Mouse (Mus musculus) heart, embryonic 13.5 days (tissue): Measurements from ENCODE around the gene Mpp6. TPM values are rescaled to one million over a fixed set of nuclear protein-coding genes. Genes with fewer than 3 reads are reported as not detected.

ENCODE experiments used
- ATAC-seq: fragments of 200-750 bp; cut with Nextera tagmentation; 2 replicates; pipeline ENCODE4 v1.8.0; 2017; ENCODE audit warnings: moderate TSS enrichment; ENCODE audit not compliant: insufficient number of reproducible peaks, low FRiP score, low TSS enrichment; ENCODE audit errors: extremely low read depth
- H3K27ac ChIP-seq: fragments of 300-500 bp; sonication (generic); replicated peaks from 2 replicates; pipeline ENCODE4 v1.5.1; 2015; ENCODE audit warnings: moderate library complexity, mild to moderate bottlenecking, inconsistent platforms
- H3K27me3 ChIP-seq: fragments of 300-500 bp; sonication (generic); replicated peaks from 2 replicates; pipeline ENCODE4 v1.6.1; 2015; ENCODE audit warnings: mild to moderate bottlenecking, inconsistent platforms
- H3K36me3 ChIP-seq: fragments of 300-500 bp; sonication (generic); 2 replicates; pipeline ENCODE4 v1.6.1; 2015; ENCODE audit warnings: mild to moderate bottlenecking, inconsistent platforms
- H3K4me1 ChIP-seq: fragments of 300-500 bp; sonication (generic); 2 replicates; pipeline ENCODE4 v1.6.1; 2015; ENCODE audit warnings: inconsistent platforms
- H3K4me2 ChIP-seq: fragments of 300-500 bp; sonication (generic); 2 replicates; pipeline ENCODE4 v1.6.1; 2015; ENCODE audit warnings: inconsistent platforms, mild to moderate bottlenecking, moderate library complexity
- H3K4me3 ChIP-seq: fragments of 300-500 bp; sonication (generic); 2 replicates; pipeline ENCODE4 v1.5.1; 2015; ENCODE audit warnings: moderate library complexity, mild to moderate bottlenecking, inconsistent platforms
- H3K9ac ChIP-seq: fragments of 300-500 bp; sonication (generic); 2 replicates; pipeline ENCODE4 v1.6.1; 2015; ENCODE audit warnings: inconsistent platforms, mild to moderate bottlenecking, moderate library complexity
- H3K9me3 ChIP-seq: fragments of 300-500 bp; sonication (generic); 2 replicates; pipeline ENCODE4 v1.6.1; 2016; ENCODE audit warnings: inconsistent platforms
- WGBS: fragments of 180-500 bp; shearing (Covaris S2); methylation state at CpG from one replicate; pipeline ENCODE4 v1.1.7; 2015; ENCODE audit warnings: mixed read lengths; 5-methylcytosine and 5-hydroxymethylcytosine counted together
- polyA plus RNA-seq: library from polyadenylated mRNA; unstranded; fragments of >200 nt; fragmentation: Nextera tagmentation; extraction: Ambion mirVana; gene quantifications from 2 replicates; pipeline ENCODE4 v1.2.1, GENCODE M21; 2015

Mpp6 gene
- polyA plus RNA-seq, 1 experiment from 2014 or later = 56.9 TPM

GRCm38 (mm10) chr6:50110379-50110941, 419 bp downstream of the Mpp6 start:
- H3K4me3 ChIP-seq = peak overlapping the region; percentile 88
- no peaks in the 10 kb centered on the region for H3K36me3 ChIP-seq
- H3K27ac ChIP-seq = peak overlapping the region; percentile 82
- ATAC-seq = peak; percentile 52; the same call in 1 of the 2 replicates
- no peaks in the 10 kb centered on the region for H3K9me3 ChIP-seq
- H3K9ac ChIP-seq = peak overlapping the region; percentile 94
- WGBS = 0% methylated on average over 39 of the region's 72 CpGs
- peaks cover 22% of the 10 kb centered on the region for H3K4me1 ChIP-seq
- H3K4me2 ChIP-seq = peak overlapping the region; percentile 88
- H3K27me3 ChIP-seq = peaks cover 7% of the 10 kb centered on the region

- ATAC-seq = no peak
- H3K4me2 ChIP-seq = peak overlapping the region; percentile 88
- no peaks in the 10 kb centered on the region for H3K36me3 ChIP-seq
- peaks cover 26% of the 10 kb centered on the region for H3K4me1 ChIP-seq
- WGBS = 9% methylated on average over 6 of the region's 6 CpGs
- H3K9ac ChIP-seq = peak overlapping the region; percentile 94
- H3K4me3 ChIP-seq = peak overlapping the region; percentile 88
- H3K27ac ChIP-seq = peak overlapping the region; percentile 82
- no peaks in the 10 kb centered on the region for H3K9me3 ChIP-seq
- H3K27me3 ChIP-seq = peaks cover 7% of the 10 kb centered on the region
Measured at GRCm38 (mm10) chr6:50111111-50111655, 1.1 kb downstream of the Mpp6 start.

- Histone ChIP-seq H3K9me3 (no peaks in the 10 kb centered on the region), H3K27ac (peak overlapping the region; percentile 40; the same call in 1 of the 2 replicates)
- peak; percentile 38; the same call in 1 of the 2 replicates for ATAC-seq
Measured at GRCm38 (mm10) chr6:50112775-50113174, 2.7 kb downstream of the Mpp6 start.

GRCm38 (mm10) chr6:50114280-50114679, 4.2 kb downstream of the Mpp6 start:
- Histone ChIP-seq H3K4me3 (no peak overlapping the region), H3K27me3 (no peaks in the 10 kb centered on the region), H3K27ac (no peak overlapping the region), H3K9me3 (no peaks in the 10 kb centered on the region), H3K9ac (no peak overlapping the region), H3K36me3 (no peaks in the 10 kb centered on the region), H3K4me1 (peaks cover 28% of the 10 kb centered on the region), H3K4me2 (no peak overlapping the region)
- WGBS = 74% methylated on average over 6 of the region's 6 CpGs
- ATAC-seq = no peak

More at GRCm38 (mm10) chr6:50112775-50113174, 2.7 kb downstream of the Mpp6 start:
- H3K36me3 ChIP-seq = no peaks in the 10 kb centered on the region
- H3K4me2 ChIP-seq = peak overlapping the region; percentile 51
- peaks cover 34% of the 10 kb centered on the region for H3K4me1 ChIP-seq
- peak overlapping the region; percentile 44; the same call in 1 of the 2 replicates for H3K9ac ChIP-seq
- peaks cover 7% of the 10 kb centered on the region for H3K27me3 ChIP-seq
- 0 out of 2 replicates have a peak overlapping the region, but pooled peaks have one; percentile 0 for H3K4me3 ChIP-seq
- WGBS = under 1% methylated on average over 8 of the region's 8 CpGs

- no peak overlapping the region for H3K9ac ChIP-seq
- peaks cover 8% of the 10 kb centered on the region; the same call in 1 of the 2 replicates for H3K36me3 ChIP-seq
- 78% methylated on average over 1 of the region's 1 CpGs for WGBS
- H3K4me3 ChIP-seq = no peak overlapping the region
- H3K27me3 ChIP-seq = no peaks in the 10 kb centered on the region
- peaks cover 6% of the 10 kb centered on the region; the same call in 1 of the 2 replicates for H3K9me3 ChIP-seq
- peaks cover 19% of the 10 kb centered on the region for H3K4me1 ChIP-seq
- ATAC-seq = no peak
- no peak overlapping the region for H3K4me2 ChIP-seq
- no peak overlapping the region for H3K27ac ChIP-seq
Measured at GRCm38 (mm10) chr6:50120931-50121330, 10.9 kb downstream of the Mpp6 start.

- no peak for ATAC-seq
- peaks cover 21% of the 10 kb centered on the region for H3K36me3 ChIP-seq
- H3K9ac ChIP-seq = no peak overlapping the region
- H3K9me3 ChIP-seq = peaks cover 9% of the 10 kb centered on the region; the same call in 1 of the 2 replicates
- H3K4me3 ChIP-seq = no peak overlapping the region
- peaks cover 9% of the 10 kb centered on the region for H3K4me1 ChIP-seq
- WGBS = 90% methylated on average over 4 of the region's 4 CpGs
- H3K27ac ChIP-seq = no peak overlapping the region
- H3K27me3 ChIP-seq = no peaks in the 10 kb centered on the region
- H3K4me2 ChIP-seq = no peak overlapping the region
Measured at GRCm38 (mm10) chr6:50122835-50123234, 12.8 kb downstream of the Mpp6 start.

- Histone ChIP-seq H3K9ac (no peak overlapping the region), H3K4me2 (no peak overlapping the region), H3K36me3 (peaks cover 22% of the 10 kb centered on the region), H3K4me3 (no peak overlapping the region), H3K4me1 (peaks cover 9% of the 10 kb centered on the region), H3K9me3 (peaks cover 9% of the 10 kb centered on the region; the same call in 1 of the 2 replicates), H3K27me3 (no peaks in the 10 kb centered on the region), H3K27ac (no peak overlapping the region)
- ATAC-seq = no peak
- WGBS = 78% methylated on average over 2 of the region's 2 CpGs
Measured at GRCm38 (mm10) chr6:50124197-50124596, 14.2 kb downstream of the Mpp6 start.

- 87% methylated on average over 2 of the region's 2 CpGs for WGBS
- ATAC-seq = no peak
- H3K4me1 ChIP-seq = peaks cover 4% of the 10 kb centered on the region
Measured at GRCm38 (mm10) chr6:50126331-50126730, 16.3 kb downstream of the Mpp6 start.

GRCm38 (mm10) chr6:50127536-50127935, 17.5 kb downstream of the Mpp6 start:
- Histone ChIP-seq H3K4me3 (no peak overlapping the region), H3K4me2 (no peak overlapping the region), H3K27me3 (no peaks in the 10 kb centered on the region), H3K4me1 (peaks cover 4% of the 10 kb centered on the region), H3K9me3 (0 out of 2 replicates have a peak, but pooled peaks cover 3% of the 10 kb centered on the region), H3K27ac (no peak overlapping the region), H3K9ac (no peak overlapping the region), H3K36me3 (peaks cover 32% of the 10 kb centered on the region)
- no peak for ATAC-seq
- WGBS = 94% methylated on average over 6 of the region's 6 CpGs

More at GRCm38 (mm10) chr6:50126331-50126730, 16.3 kb downstream of the Mpp6 start:
- Histone ChIP-seq H3K4me3 (no peak overlapping the region), H3K9ac (no peak overlapping the region), H3K27ac (no peak overlapping the region), H3K36me3 (peaks cover 32% of the 10 kb centered on the region), H3K4me2 (no peak overlapping the region), H3K27me3 (no peaks in the 10 kb centered on the region), H3K9me3 (peaks cover 9% of the 10 kb centered on the region; the same call in 1 of the 2 replicates)

- Histone ChIP-seq H3K4me1 (peaks cover 17% of the 10 kb centered on the region), H3K9me3 (no peaks in the 10 kb centered on the region), H3K9ac (no peak overlapping the region), H3K27me3 (no peaks in the 10 kb centered on the region), H3K4me3 (no peak overlapping the region), H3K36me3 (no peaks in the 10 kb centered on the region), H3K4me2 (no peak overlapping the region), H3K27ac (no peak overlapping the region)
- 82% methylated on average over 3 of the region's 3 CpGs for WGBS
- ATAC-seq = no peak
Measured at GRCm38 (mm10) chr6:50137651-50138050, 27.6 kb downstream of the Mpp6 start.

- 83% methylated on average over 3 of the region's 3 CpGs for WGBS
- Histone ChIP-seq H3K4me3 (no peak overlapping the region), H3K27me3 (no peaks in the 10 kb centered on the region), H3K4me1 (peaks cover 17% of the 10 kb centered on the region), H3K27ac (no peak overlapping the region), H3K4me2 (no peak overlapping the region), H3K9me3 (no peaks in the 10 kb centered on the region), H3K36me3 (no peaks in the 10 kb centered on the region), H3K9ac (no peak overlapping the region)
- ATAC-seq = no peak
Measured at GRCm38 (mm10) chr6:50139526-50139925, 29.5 kb downstream of the Mpp6 start.

- no peaks in the 10 kb centered on the region for H3K9me3 ChIP-seq
- no peak overlapping the region for H3K9ac ChIP-seq
- no peak for ATAC-seq
- no peak overlapping the region for H3K27ac ChIP-seq
- H3K36me3 ChIP-seq = peaks cover 19% of the 10 kb centered on the region
- no peak overlapping the region for H3K4me2 ChIP-seq
- no peaks in the 10 kb centered on the region for H3K27me3 ChIP-seq
- H3K4me3 ChIP-seq = no peak overlapping the region
- no peaks in the 10 kb centered on the region for H3K4me1 ChIP-seq
Measured at GRCm38 (mm10) chr6:50146158-50146557, 36.1 kb downstream of the Mpp6 start.
